Mouse (Mus musculus) neutrophil, adult 5-6 weeks (primary cell): ENCODE results near the gene Myo16. TPM values are rescaled to one million over a fixed set of nuclear protein-coding genes. Genes with fewer than 3 reads are reported as not detected.

Experiments used
- ATAC-seq: fragments of 151-379, 151-347 bp; 2 replicates; pipeline ENCODE4 v1.8.0; 2017; ENCODE audit warnings: mild to moderate bottlenecking, moderate TSS enrichment; ENCODE audit not compliant: insufficient number of reproducible peaks, poor library complexity, low FRiP score, severe bottlenecking; ENCODE audit errors: extremely low read depth
- total RNA-seq: library from RNA; stranded (forward); fragments of 200-1000 nt; gene quantifications from 2 replicates; pipeline ENCODE4 v1.2.3, GENCODE M21; 2017

Gene Myo16
- total RNA-seq, 1 experiment from 2014 or later = 0.12 TPM

DNA sequence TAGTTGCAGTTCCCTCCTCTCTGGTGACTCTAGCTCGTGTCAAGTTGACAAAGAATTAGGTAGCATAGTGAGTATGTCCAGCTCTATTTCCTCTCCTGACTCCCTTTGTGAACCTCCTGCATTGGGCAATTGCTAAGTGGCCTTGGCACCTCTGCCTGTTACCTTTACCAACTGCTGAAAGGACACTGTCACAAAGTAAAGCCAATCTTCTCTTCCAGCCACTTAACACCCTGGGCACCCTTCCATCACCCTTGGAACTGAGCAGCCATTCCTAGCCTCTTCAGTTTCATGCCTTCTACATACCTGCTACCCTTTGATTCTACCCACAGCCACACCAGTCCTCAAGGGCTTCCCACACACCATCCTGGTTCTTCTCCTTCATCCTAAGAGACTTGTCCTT, 233.4 kb downstream of the Myo16 start:
- no peak for ATAC-seq

DNA sequence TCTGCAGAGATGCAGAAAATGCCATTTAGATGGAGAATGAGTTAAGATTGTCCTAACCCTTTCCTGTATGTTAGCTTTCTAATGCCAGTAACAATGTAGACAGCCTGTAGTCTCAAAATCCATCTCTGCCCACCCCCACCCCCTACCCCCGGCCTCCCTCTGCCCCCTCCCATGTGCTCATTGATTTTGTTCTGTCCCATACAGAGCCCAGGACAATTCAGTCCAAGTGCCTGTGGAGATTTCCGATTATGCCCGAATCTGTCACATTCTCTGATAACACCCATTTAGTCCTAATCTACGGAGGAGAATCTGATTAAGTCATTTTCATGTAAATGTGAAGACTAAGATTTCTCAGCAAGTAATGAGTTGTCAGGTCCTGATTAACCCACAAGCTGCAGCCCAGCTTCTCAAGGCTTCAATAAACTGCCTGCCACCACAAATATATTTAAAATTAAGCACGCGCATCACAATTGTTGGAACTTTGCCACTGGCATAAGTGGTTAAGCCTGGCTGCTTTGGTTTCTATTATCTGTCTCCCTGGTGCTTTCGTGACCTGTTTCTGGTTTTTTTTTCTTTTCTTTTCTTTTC, 237.5 kb downstream of the Myo16 start:
- ATAC-seq = no peak

DNA sequence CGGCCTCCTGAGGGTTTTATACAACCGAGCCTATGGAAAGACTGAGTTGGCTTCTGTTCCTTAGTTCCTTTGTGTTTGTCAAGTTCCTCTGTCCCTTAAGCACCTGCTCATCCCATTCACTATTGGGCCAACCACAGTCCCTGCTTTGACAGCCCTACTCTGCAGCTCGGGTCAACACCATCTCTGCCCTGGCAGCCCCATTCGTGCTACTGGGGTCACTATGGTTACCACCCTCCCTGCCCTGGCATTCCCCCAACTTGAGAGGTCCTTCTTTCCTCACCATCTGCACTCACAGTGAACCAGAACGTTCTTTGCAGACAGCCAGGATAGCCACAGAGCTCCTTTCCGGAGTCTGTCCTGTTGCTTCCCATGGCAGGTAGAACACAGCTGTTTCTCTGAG, 238.2 kb downstream of the Myo16 start:
- no peak for ATAC-seq

DNA sequence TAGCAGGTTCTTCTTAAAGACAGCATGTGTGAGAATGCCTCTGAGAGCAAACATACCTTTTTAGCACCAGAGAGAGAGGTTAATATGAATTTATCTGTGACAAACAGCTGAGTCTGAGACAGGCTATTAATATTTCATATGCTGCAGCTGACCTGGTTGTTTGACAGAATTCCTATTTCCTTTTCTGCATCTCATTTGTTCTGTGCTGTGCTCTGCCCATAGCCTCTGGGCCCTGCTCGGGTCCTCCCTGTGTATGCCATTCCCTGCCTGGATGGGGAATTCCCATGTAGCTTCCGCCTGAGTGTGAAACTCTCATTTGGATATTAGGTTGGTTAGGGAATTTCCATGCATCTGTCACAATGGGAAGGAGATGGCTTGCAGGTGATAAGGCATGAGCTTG, 240.8 kb downstream of the Myo16 start:
- no peak for ATAC-seq

DNA sequence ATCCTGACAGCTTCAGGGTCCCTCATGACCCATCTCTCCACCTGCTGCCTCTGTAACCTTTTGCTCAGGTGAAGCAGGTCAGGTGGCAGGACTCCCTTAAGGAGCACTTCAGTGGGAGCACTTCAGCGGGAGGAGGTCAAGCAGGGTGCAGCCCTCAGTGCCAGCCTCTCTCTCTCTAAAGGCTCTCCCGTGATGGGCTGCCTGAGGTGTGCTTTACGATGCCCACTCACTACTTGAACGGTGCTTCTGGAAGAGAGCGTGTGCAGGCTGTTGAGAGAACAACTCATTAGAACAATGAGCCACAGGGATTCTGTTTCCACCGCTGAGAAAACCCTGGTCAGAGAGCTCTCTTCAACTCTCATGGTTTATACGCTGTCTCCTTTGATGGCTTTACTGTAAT, 241.4 kb downstream of the Myo16 start:
- ATAC-seq = no peak

DNA sequence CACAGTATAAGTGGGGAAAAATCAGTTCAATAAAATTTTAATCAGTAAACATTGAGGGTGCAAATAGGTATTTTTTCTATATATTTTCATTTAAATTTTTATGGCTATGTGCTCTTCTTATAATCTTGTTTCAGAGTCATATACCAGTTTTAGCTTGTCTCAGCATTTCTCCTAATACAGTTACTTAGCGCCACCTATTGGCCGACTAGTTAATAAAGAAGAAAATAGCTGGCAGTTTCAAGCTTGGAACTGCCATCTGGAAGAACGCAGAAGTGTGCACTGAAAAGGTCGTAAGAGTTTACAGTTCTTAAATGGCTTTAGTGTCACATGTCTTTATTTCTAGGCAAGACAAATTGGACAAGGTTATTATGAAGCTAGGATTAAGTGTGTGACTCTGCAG, 248.9 kb downstream of the Myo16 start:
- ATAC-seq = no peak

DNA sequence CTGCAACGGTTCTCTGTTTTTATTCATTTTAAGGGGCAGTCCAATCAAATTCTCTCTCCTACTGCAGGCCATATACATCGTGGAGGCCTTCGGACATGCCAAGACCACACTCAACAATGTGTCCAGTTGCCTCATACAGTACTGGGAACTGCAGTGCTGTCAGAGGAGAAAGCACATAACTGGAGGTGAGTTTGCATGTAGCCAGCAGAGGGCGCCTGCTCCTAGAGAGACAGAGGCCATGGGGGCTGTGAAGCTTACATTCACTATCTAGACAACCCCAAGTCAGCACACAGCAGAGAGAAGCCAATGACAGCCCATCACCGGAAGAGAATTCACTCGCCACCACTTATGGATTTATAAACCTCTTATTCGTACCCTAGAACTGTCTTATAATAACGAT, 251.8 kb downstream of the Myo16 start:
- ATAC-seq = no peak

DNA sequence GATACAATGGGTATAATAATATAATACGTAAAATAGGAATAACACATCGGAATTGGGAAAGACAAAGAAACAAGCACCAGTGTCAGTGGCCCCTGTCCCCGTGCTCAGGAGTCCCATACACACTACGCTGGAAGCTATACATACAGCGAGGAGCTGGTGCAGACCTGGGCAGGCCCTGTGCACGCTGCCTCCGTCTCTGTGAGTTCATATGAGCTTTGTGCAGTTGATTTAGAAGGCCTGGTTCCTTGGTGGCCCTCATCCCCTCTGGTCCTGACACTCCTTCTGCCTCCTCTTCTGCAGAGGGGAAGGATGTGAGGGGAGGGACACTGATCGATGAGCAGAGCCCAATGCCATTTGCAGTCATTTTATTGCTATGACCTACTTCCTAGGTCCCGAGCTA, 255.3 kb downstream of the Myo16 start:
- no peak for ATAC-seq

DNA sequence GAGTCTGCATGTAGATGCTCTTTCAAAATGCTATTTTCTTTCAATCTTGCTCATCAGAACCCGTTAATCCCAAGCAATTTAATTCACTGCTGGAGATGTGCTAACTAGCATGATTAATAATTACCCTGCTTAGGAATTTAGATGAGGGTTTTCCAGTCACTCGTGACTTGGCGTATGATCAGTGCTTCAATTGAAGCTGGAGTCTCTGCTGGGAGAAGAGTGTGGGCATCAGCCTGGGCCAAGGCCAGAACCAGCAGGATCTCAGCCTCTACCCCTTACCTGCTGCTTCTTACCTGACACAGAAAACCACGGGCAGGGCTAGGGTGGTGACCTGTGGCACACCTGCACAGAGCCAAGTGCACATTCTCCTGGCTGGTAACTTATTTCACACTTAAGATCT, 257.8 kb downstream of the Myo16 start:
- no peak for ATAC-seq

DNA sequence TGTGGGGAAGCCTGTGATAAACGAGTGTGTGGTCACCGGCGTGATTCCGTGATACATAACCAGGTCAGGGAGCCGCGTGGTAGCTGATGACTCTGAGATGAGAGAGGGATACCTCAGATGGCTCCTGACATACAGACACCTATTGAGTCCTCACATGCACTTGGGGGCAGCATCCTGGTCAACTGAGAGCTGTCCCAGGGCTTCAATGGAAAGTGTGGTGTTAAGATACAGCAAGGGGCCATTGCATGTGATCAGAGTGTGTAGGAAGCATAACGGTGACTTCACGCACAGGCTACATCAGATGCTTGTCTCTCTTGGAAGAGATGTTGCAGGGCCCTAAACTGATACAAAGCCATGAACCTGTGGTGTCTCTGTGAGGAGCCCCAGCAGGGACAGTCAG, 260.2 kb downstream of the Myo16 start:
- ATAC-seq = no peak

DNA sequence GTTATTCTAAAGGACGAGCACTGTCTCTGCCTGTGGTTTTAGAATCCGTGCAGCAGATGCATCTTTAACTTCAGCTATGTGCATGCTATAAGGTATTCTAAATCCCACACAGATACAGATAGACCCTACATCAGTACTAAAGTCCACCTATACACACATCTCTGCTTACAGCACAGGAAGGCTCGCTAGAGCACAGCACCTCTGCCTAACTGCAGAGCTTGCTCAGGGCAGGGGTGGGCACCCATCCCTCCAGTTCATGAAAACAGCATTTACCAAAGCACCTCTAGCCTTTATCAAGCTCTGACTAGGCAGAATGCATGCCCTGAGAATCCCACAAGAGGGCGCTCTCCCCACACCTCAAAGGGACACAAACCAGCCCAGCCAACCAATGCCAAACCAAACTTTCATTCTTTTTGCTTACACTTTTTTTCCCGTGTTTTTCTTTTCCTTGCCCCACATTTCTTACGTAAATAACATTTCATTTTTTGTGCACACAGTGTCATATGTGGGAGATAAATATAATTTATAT, 261.0 kb downstream of the Myo16 start:
- ATAC-seq = no peak

DNA sequence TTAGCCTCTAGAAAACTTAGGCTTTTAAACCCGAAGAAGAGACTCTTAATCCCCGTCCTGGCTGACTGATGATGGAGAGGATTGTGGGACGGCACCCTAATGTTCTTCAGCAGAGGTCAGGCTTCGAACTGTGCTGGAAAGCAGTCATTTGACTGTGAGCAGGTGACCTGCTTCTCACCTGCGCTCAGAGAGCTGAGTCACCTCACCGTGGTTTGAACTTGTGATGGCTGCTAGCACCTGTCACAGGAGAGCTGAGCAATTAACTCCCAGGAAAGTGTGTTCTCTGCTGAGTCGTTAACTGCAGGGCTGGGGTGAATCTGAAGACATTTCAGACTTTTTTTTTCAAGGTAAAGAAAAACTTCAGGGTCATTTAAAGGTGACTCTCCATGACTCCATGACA, 261.6 kb downstream of the Myo16 start:
- ATAC-seq = no peak

DNA sequence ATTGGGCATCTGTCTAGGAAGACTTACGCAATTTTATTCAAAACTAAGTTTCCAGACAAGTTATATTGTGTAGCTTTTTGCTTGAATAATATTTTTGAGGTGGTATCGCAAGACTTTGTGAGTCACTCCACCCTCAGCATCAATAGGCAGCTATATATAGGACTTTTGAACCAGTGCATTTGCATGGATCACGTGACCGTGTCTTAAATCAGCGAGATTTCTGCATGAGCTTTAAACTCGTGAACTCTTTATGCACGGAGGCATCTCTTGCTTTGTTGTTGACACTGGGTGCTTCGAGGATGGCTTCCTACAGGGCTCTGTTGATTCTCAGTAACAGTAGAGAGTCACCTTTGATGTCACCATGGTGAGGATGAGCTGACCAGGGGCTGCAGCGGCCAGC, 262.2 kb downstream of the Myo16 start:
- no peak for ATAC-seq

DNA sequence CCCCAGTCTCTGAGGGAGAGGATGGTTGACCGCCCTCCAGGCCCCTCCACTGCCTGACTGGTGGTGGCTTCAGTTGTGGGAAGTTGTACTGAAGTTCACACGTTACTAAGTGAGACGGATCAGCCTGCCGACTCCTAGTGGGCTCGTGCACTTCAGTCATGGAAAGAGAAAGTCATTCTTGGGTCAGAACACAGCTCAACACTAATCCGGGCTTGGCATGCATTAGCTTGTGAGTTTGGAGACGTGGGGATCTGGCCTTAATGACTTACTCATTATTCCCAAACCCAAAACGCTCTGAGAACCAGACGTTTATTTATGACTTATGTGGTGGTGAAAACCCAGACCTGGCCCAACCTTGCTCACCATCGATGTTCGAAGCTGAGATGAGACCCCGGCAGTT, 263.1 kb downstream of the Myo16 start:
- no peak for ATAC-seq

DNA sequence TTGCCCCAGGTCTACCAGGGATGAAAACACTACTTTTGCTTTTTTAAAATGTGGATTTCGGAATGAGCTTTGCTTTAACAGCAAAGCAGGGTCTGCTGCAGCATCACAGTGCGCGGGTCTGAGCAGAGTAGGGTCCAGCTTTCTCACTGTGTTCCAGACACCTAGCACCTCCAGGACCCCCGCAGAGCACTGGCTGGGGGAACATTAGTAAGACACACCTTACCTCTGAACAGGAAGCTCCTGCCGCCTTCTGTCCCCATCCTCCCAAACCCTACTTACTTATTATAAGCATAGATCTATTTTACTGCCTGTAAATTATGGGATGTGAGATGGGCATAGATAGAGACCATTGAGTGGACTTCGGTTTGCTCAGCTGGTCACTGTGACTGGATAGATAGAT, 263.6 kb downstream of the Myo16 start:
- no peak for ATAC-seq

DNA sequence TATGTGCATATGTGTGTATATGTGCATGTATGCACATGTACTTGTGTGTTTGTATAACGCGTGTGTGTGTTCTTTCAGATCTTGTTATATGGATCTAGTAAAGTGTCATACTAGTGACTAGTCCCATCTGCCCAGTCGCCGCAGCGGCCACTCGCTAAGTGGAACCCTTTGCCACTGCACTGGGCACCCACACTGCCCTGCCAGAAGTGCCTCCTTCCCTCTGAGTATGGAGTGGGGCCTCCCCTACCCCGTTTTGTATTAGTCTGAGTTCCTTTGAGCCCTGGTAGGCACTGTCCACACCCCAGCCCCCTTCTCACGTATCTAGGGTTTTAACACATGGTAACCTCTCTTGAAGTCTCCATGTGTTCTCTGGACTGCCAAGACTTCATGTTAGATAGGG, 264.3 kb downstream of the Myo16 start:
- no peak for ATAC-seq

DNA sequence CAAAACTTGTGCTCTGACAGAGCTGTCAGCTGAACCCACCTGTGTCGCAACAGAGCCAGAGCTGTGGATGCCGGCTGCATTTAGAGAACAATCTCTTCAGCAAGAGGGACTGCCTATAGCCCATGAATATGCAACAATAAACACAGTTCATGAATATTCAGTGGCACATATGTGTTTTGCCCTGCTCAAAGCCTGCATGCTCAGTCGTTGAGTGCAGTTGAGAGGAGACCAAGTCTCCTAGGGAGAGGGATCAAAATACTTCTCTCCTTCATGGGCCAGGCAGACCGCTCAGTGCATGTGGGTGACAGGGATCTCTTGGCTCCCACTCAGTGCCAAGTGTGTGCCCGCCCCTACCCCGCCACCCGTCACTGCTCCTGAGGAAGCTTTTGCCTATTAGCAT, 265.3 kb downstream of the Myo16 start:
- no peak for ATAC-seq

DNA sequence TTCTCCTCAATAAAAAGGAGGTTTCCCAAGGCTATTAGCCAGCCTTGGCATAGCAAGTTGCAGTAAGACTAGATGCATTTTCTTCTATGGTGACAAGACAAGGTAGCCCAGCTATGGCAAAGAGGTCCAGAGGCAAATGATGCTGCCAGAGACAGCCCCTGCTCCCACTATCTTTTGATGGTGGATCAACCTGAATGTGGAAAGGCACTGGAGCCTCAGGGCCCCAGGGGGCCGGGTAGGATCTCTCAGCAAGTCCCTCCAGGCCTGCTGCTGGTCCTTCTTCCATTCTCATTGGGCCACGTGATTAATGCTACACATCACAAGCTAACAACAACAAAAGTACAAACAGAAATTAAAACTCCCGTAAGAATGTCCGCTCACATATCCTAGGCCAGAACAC, 266.0 kb downstream of the Myo16 start:
- ATAC-seq = no peak

DNA sequence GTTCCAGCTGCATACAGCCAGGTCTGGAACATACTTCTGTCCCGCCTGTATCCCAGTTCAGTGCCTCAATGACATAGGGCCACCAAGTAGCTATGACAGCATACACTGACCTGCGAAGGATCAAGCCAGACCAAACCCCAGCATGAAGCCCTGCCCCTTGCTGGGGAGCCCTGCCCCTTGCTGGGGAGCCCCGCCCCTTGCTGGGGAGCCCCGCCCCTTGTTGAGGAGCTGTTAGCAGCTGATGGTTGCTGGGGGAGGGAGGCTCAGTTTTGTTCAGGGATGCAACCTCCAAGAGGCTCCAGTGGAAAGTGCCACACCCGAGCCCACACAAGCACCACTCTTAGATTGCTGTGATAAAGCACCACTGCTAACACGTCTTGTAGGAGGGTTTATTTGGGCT, 266.8 kb downstream of the Myo16 start:
- no peak for ATAC-seq

DNA sequence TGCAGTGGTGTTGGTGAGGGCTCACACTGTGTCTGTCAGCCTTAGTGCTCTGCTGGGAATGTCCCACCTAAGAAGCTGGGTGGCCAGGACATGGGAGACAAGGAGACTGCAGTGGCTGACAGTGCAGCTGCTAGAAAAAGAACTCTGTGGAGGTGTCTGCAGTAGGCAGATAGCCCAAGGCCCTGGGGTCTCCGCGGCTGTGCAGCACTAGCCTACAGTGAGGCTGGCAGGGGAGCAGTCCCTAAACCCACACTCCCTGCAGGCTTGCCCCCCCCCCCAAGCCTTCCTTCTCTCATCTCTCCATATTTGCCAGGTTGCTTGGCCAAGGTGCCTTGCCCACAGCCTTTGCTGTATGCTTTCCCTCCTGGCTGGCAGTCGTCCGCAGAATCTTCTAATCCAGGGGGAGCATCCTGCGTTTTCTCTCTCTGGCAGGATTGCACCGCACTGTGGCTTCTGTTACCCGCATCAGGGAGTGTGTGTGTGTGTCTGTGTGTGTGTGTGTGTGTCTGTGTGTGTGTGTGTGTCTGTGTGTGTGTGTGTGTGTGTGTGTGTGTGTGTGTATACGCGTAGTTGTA, 267.9 kb downstream of the Myo16 start:
- no peak for ATAC-seq

DNA sequence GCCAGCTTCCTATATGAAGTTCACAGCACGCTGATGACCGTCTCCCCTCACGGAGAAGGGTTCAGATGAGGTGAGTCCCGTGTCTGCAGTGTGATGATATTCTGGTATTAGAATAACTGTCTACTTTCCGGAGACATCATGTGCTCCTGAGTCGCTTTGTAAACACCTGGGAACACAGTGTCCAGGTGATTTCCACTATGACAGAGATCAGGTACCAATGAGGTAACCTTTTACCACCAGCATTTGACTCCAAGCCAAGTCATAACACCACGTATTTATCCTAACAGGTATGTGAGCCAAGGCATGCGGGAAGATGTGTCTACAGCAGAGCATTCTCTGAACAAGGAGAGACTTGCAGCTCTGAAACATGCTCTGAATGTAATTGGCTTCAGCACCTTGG, 281.8 kb downstream of the Myo16 start:
- no peak for ATAC-seq
